8 mouse cellular contexts compared by ENCODE assay signal in the genomic region with DNA sequence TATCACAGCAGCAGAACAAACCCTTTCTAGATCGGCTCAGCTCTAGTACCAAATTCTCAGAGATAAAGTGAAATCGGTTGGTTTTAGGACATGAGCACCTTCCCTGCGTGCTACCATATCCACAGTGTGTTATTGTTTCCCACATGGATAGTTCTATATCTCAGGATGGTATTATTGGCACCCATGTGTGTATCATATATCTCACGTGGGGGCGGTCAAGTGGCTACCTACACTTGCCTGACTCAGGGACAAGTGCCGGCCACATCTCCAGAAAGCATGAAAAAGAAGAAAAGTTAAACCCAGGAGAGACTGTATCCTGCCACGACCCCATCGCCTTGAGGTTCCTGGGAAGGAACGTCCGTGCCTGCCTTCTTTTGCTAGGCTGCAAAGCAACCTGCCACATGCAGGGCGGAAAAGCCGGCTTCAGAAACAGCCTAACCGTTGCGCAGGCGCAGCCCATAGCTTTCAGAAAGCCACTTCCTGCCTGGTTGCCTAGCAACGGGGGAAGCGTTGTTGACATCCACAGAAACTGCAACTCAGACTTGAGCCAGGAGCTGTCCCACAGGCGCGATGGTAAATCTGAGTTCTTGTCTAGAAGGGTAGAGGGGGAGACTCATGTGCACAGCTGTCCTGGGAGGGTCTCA. TPM values are rescaled to one million over a fixed set of nuclear protein-coding genes. Genes with fewer than 3 reads are reported as not detected.
DNase-seq lines count a peak whose midpoint lies in the region; ATAC-seq and TF ChIP-seq lines count a peak whose summit lies in the region.

A gene (plus strand): TSS at position 498 of the 644 bp plus-strand sequence.

- no peaks in the 10 kb centered on the region for H3K9me3 ChIP-seq in heart, embryonic 13.5 days
- no peaks in the 10 kb centered on the region for H3K9me3 ChIP-seq in kidney, embryonic 16.5 days (ENCODE audit: low read length)
- no peaks in the 10 kb centered on the region for H3K9me3 ChIP-seq in limb, embryonic 15.5 days
- no peaks in the 10 kb centered on the region for H3K9me3 ChIP-seq in midbrain, embryonic 16.5 days (replicated peaks; ENCODE audit: control insufficient read depth, low read length, poor library complexity, severe bottlenecking)

- 8% methylated on average over 19 of the region's 19 CpGs for WGBS in heart, embryonic 13.5 days
- 6% methylated on average over 19 of the region's 19 CpGs for WGBS in kidney, embryonic 16.5 days
- 8% methylated on average over 19 of the region's 19 CpGs for WGBS in limb, embryonic 15.5 days
- WGBS in midbrain, embryonic 16.5 days, result 8% methylated on average over 19 of the region's 19 CpGs

- H3K36me3 ChIP-seq in heart, embryonic 13.5 days, result no peaks in the 10 kb centered on the region
- no peaks in the 10 kb centered on the region for H3K36me3 ChIP-seq in kidney, embryonic 16.5 days (ENCODE audit: insufficient read depth, low read length)
- H3K36me3 ChIP-seq in limb, embryonic 15.5 days, result no peaks in the 10 kb centered on the region
- H3K36me3 ChIP-seq in midbrain, embryonic 16.5 days (ENCODE audit: control insufficient read depth, insufficient read depth, low read length), result no peaks in the 10 kb centered on the region

- DNase-seq in brain, embryonic 14.5 days (ENCODE audit: low read depth), result peak; percentile 98
- DNase-seq in fibroblast of lung, adult 2 months (ENCODE audit: low read depth), result peak; percentile 62
- DNase-seq in spleen, adult 18-20 months, result peak; percentile 81 to 82
- DNase-seq in MN1 (ENCODE audit: low spot score), result no peak

- H3K27ac ChIP-seq in heart, embryonic 13.5 days (replicated peaks), result no peak within 1 kb of the TSS
- no peak within 1 kb of the TSS for H3K27ac ChIP-seq in kidney, embryonic 16.5 days (ENCODE audit: low read length)
- H3K27ac ChIP-seq in limb, embryonic 15.5 days, result no peak within 1 kb of the TSS
- peak within 1 kb of the TSS; percentile 48 for H3K27ac ChIP-seq in midbrain, embryonic 16.5 days (ENCODE audit: low read length)

- peaks cover 16% of the 10 kb centered on the region; the same call in 1 of the 2 replicates for H3K4me1 ChIP-seq in heart, embryonic 13.5 days
- 0 out of 2 replicates have a peak, but pooled peaks cover 7% of the 10 kb centered on the region for H3K4me1 ChIP-seq in kidney, embryonic 16.5 days (ENCODE audit: insufficient read depth, low read length)
- H3K4me1 ChIP-seq in limb, embryonic 15.5 days, result peaks cover 7% of the 10 kb centered on the region
- peaks cover 6% of the 10 kb centered on the region; the same call in 1 of the 2 replicates for H3K4me1 ChIP-seq in midbrain, embryonic 16.5 days (ENCODE audit: control insufficient read depth, insufficient read depth, low read length)

- no peak for ATAC-seq in heart, embryonic 13.5 days (ENCODE audit: extremely low read depth, insufficient number of reproducible peaks, low FRiP score, low TSS enrichment)
- ATAC-seq in kidney, embryonic 16.5 days (ENCODE audit: low FRiP score, low TSS enrichment), result peak; percentile 95
- peak; percentile 76 for ATAC-seq in limb, embryonic 15.5 days (ENCODE audit: insufficient number of reproducible peaks, low FRiP score, low TSS enrichment, low read depth)
- ATAC-seq in midbrain, embryonic 16.5 days, result peak; percentile 92

- H3K4me3 ChIP-seq in heart, embryonic 13.5 days, result peak within 1 kb of the TSS; percentile 51
- peak within 1 kb of the TSS; percentile 51 for H3K4me3 ChIP-seq in kidney, embryonic 16.5 days (ENCODE audit: low read length)
- H3K4me3 ChIP-seq in limb, embryonic 15.5 days, result peak within 1 kb of the TSS; percentile 39
- peak within 1 kb of the TSS; percentile 40 for H3K4me3 ChIP-seq in midbrain, embryonic 16.5 days (ENCODE audit: low read depth, low read length)

- TF ChIP-seq POLR2A in brain, embryonic 14.5 days (IDR thresholded peaks at IDR 0.05; ENCODE audit: borderline replicate concordance, extremely low read depth, insufficient read depth, insufficient read length, poor library complexity, severe bottlenecking), result peak; percentile 63; the same call in 1 of the 2 replicates

- H3K27me3 ChIP-seq in heart, embryonic 13.5 days (replicated peaks), result no peaks in the 10 kb centered on the region
- H3K27me3 ChIP-seq in kidney, embryonic 16.5 days (ENCODE audit: insufficient read depth, low read length), result no peaks in the 10 kb centered on the region
- H3K27me3 ChIP-seq in limb, embryonic 15.5 days, result no peaks in the 10 kb centered on the region
- no peaks in the 10 kb centered on the region for H3K27me3 ChIP-seq in midbrain, embryonic 16.5 days (ENCODE audit: control insufficient read depth, insufficient read depth, low read depth, low read length)

- TF ChIP-seq CTCF in brain, embryonic 14.5 days (IDR thresholded peaks at IDR 0.05; ENCODE audit: borderline replicate concordance, extremely low read depth, insufficient read depth, insufficient read length), result no peak

- peak within 1 kb of the TSS; percentile 78 for H3K4me2 ChIP-seq in heart, embryonic 13.5 days
- H3K4me2 ChIP-seq in kidney, embryonic 16.5 days (replicated peaks; ENCODE audit: low read depth, low read length), result peak within 1 kb of the TSS; percentile 88
- peak within 1 kb of the TSS; percentile 80 for H3K4me2 ChIP-seq in limb, embryonic 15.5 days
- H3K4me2 ChIP-seq in midbrain, embryonic 16.5 days (ENCODE audit: low read length), result peak within 1 kb of the TSS; percentile 71

- peak within 1 kb of the TSS; percentile 72 for H3K9ac ChIP-seq in heart, embryonic 13.5 days
- peak within 1 kb of the TSS; percentile 57 for H3K9ac ChIP-seq in kidney, embryonic 16.5 days (replicated peaks; ENCODE audit: low read length)
- no peak within 1 kb of the TSS for H3K9ac ChIP-seq in limb, embryonic 15.5 days
- peak within 1 kb of the TSS; percentile 59 for H3K9ac ChIP-seq in midbrain, embryonic 16.5 days (ENCODE audit: low read depth, low read length)

RNA-seq across cellular contexts. Expression of the gene that starts here (rescaled TPM):
- polyA plus RNA-seq in brain, embryonic 14.5 days (2012; rRNA removed), result 10.9 and 12.9 TPM in 2 replicates
- not detected in 2 replicates for polyA plus RNA-seq in heart, embryonic 13.5 days (2015; fragmentation: Nextera tagmentation; extraction: Ambion mirVana)
- polyA plus RNA-seq in kidney, embryonic 16.5 days (2015; fragmentation: Nextera tagmentation; extraction: Ambion mirVana), result 0.51 and 1.7 TPM in 2 replicates
- not detected in 2 replicates for polyA plus RNA-seq in limb, embryonic 15.5 days (2015; fragmentation: Nextera tagmentation; extraction: Ambion mirVana)
- 15.0 and 19.0 TPM in 2 replicates for polyA plus RNA-seq in midbrain, embryonic 16.5 days (2015; fragmentation: Nextera tagmentation; extraction: Ambion mirVana)

Comparison
In these comparisons a context has a peak if more than half of its experiments do, and no peak if none do; other contexts are left out.
1. Peak in ATAC-seq, H3K4me3 ChIP-seq and H3K4me2 ChIP-seq in limb, embryonic 15.5 days; RNA of the gene not detected or under 1 TPM.